Mouse (Mus musculus) embryonic facial prominence, embryonic 13.5 days (tissue): ENCODE measurements around the gene Nob1. TPM values are rescaled to one million over a fixed set of nuclear protein-coding genes. Genes with fewer than 3 reads are reported as not detected.

Source experiments
- ATAC-seq: fragments of 200-750 bp; cut with Nextera tagmentation; 2 replicates; pipeline ENCODE4 v1.8.0; 2017; ENCODE audit warnings: low read depth; ENCODE audit not compliant: insufficient number of reproducible peaks, insufficient read depth, low FRiP score, low TSS enrichment
- H3K27ac ChIP-seq: fragments of 300-500 bp; sonication (generic); 2 replicates; pipeline ENCODE4 v1.5.1; 2015; ENCODE audit warnings: moderate library complexity, mild to moderate bottlenecking, inconsistent platforms
- H3K27me3 ChIP-seq: fragments of 300-500 bp; sonication (generic); 2 replicates; pipeline ENCODE4 v1.6.1; 2015; ENCODE audit warnings: mild to moderate bottlenecking, inconsistent platforms
- H3K36me3 ChIP-seq: fragments of 300-500 bp; sonication (generic); 2 replicates; pipeline ENCODE4 v1.6.1; 2015; ENCODE audit warnings: mild to moderate bottlenecking, inconsistent platforms
- H3K4me1 ChIP-seq: fragments of 300-500 bp; sonication (generic); 2 replicates; pipeline ENCODE4 v1.6.1; 2015; ENCODE audit warnings: inconsistent platforms
- H3K4me2 ChIP-seq: fragments of 300-500 bp; sonication (generic); 2 replicates; pipeline ENCODE4 v1.6.1; 2015; ENCODE audit warnings: moderate library complexity, mild to moderate bottlenecking, inconsistent platforms
- H3K4me3 ChIP-seq: fragments of 300-500 bp; sonication (generic); 2 replicates; pipeline ENCODE4 v1.5.1; 2015; ENCODE audit warnings: mild to moderate bottlenecking, inconsistent platforms
- H3K9ac ChIP-seq: fragments of 300-500 bp; sonication (generic); 2 replicates; pipeline ENCODE4 v1.6.1; 2015; ENCODE audit warnings: mild to moderate bottlenecking, inconsistent platforms
- H3K9me3 ChIP-seq: fragments of 300-500 bp; sonication (generic); 2 replicates; pipeline ENCODE4 v1.6.1; 2016; ENCODE audit warnings: inconsistent platforms
- WGBS: fragments of 180-500 bp; shearing (Covaris S2); methylation state at CpG from one replicate; pipeline ENCODE4 v1.1.7; 2015; ENCODE audit warnings: mixed read lengths; 5-methylcytosine and 5-hydroxymethylcytosine counted together
- polyA plus RNA-seq: library from polyadenylated mRNA; unstranded; fragments of >200 nt; fragmentation: Nextera tagmentation; extraction: Ambion mirVana; gene quantifications from 2 replicates; pipeline ENCODE4 v1.2.1, GENCODE M21; 2015

Gene Nob1
- polyA plus RNA-seq: 96.8 and 106 TPM in 2 replicates

GRCm38 (mm10) chr8:107424597-107425229 lies at the start of gene Nob1:
TSS of gene Nob1 (minus strand) at chr8:107425051.
- H3K9me3 ChIP-seq: no peaks in the 10 kb centered on the region
- WGBS: under 1% methylated on average over 50 of the region's 50 CpGs
- no peaks in the 10 kb centered on the region for H3K27me3 ChIP-seq
- peak within 1 kb of the TSS; percentile 73; the same call in 1 of the 2 replicates for H3K27ac ChIP-seq
- peak within 1 kb of the TSS; percentile 82 for H3K4me2 ChIP-seq
- peak within 1 kb of the TSS; percentile 91 for H3K9ac ChIP-seq
- H3K36me3 ChIP-seq: peaks cover 35% of the 10 kb centered on the region
- peaks cover 28% of the 10 kb centered on the region for H3K4me1 ChIP-seq
- peak within 1 kb of the TSS; percentile 83 for H3K4me3 ChIP-seq
- peak; percentile 96 for ATAC-seq

GRCm38 (mm10) chr8:107473369-107473768 lies 48.5 kb upstream of the Nob1 start:
- Histone ChIP-seq H3K27me3 (no peaks in the 10 kb centered on the region), H3K9me3 (no peaks in the 10 kb centered on the region), H3K4me1 (peaks cover 56% of the 10 kb centered on the region), H3K27ac (peak overlapping the region; percentile 87), H3K4me2 (no peak overlapping the region), H3K9ac (no peak overlapping the region), H3K4me3 (no peak overlapping the region), H3K36me3 (0 out of 2 replicates have a peak, but pooled peaks cover 3% of the 10 kb centered on the region)
- 88% methylated on average over 4 of the region's 4 CpGs for WGBS
- no peak for ATAC-seq

GRCm38 (mm10) chr8:107472403-107473100 lies 47.7 kb upstream of the Nob1 start:
- no peak overlapping the region for H3K4me3 ChIP-seq
- H3K36me3 ChIP-seq: 0 out of 2 replicates have a peak, but pooled peaks cover 4% of the 10 kb centered on the region
- peaks cover 64% of the 10 kb centered on the region for H3K4me1 ChIP-seq
- H3K9me3 ChIP-seq: no peaks in the 10 kb centered on the region
- WGBS: 53% methylated on average over 10 of the region's 10 CpGs
- H3K4me2 ChIP-seq: no peak overlapping the region
- H3K27ac ChIP-seq: peak overlapping the region; percentile 87
- no peaks in the 10 kb centered on the region for H3K27me3 ChIP-seq
- peak; percentile 50; the same call in 1 of the 2 replicates for ATAC-seq
- H3K9ac ChIP-seq: no peak overlapping the region

- Histone ChIP-seq H3K27ac (peak overlapping the region; percentile 96), H3K4me1 (peaks cover 61% of the 10 kb centered on the region), H3K36me3 (0 out of 2 replicates have a peak, but pooled peaks cover 3% of the 10 kb centered on the region), H3K27me3 (no peaks in the 10 kb centered on the region), H3K4me3 (no peak overlapping the region), H3K4me2 (no peak overlapping the region), H3K9ac (no peak overlapping the region), H3K9me3 (no peaks in the 10 kb centered on the region)
- WGBS: 74% methylated on average over 5 of the region's 5 CpGs
- no peak for ATAC-seq
Measured at GRCm38 (mm10) chr8:107470302-107470701, 45.5 kb upstream of the Nob1 start.

- H3K4me1 ChIP-seq: peaks cover 56% of the 10 kb centered on the region
- 0 out of 2 replicates have a peak, but pooled peaks cover 3% of the 10 kb centered on the region for H3K36me3 ChIP-seq
- 0 out of 2 replicates have a peak overlapping the region, but pooled peaks have one; percentile 27 for H3K9ac ChIP-seq
- peak; percentile 73 for ATAC-seq
- no peak overlapping the region for H3K4me3 ChIP-seq
- no peaks in the 10 kb centered on the region for H3K27me3 ChIP-seq
- H3K4me2 ChIP-seq: no peak overlapping the region; the same call in 1 of the 2 replicates
- 20% methylated on average over 8 of the region's 8 CpGs for WGBS
- peak overlapping the region; percentile 96 for H3K27ac ChIP-seq
- no peaks in the 10 kb centered on the region for H3K9me3 ChIP-seq
Measured at GRCm38 (mm10) chr8:107468811-107469302, 44.0 kb upstream of the Nob1 start.

GRCm38 (mm10) chr8:107466642-107467041 lies 41.8 kb upstream of the Nob1 start:
- peaks cover 38% of the 10 kb centered on the region for H3K4me1 ChIP-seq
- H3K27me3 ChIP-seq: no peaks in the 10 kb centered on the region
- no peaks in the 10 kb centered on the region for H3K9me3 ChIP-seq
- 86% methylated on average over 5 of the region's 5 CpGs for WGBS
- peak overlapping the region; percentile 53; the same call in 1 of the 2 replicates for H3K27ac ChIP-seq
- H3K4me3 ChIP-seq: no peak overlapping the region
- H3K9ac ChIP-seq: no peak overlapping the region
- peaks cover 13% of the 10 kb centered on the region for H3K36me3 ChIP-seq
- no peak overlapping the region for H3K4me2 ChIP-seq
- no peak for ATAC-seq

GRCm38 (mm10) chr8:107465332-107465990 lies 40.6 kb upstream of the Nob1 start:
- no peak overlapping the region for H3K4me2 ChIP-seq
- no peak for ATAC-seq
- no peak overlapping the region for H3K4me3 ChIP-seq
- no peak overlapping the region for H3K9ac ChIP-seq
- H3K9me3 ChIP-seq: no peaks in the 10 kb centered on the region
- 52% methylated on average over 3 of the region's 3 CpGs for WGBS
- peaks cover 36% of the 10 kb centered on the region for H3K4me1 ChIP-seq
- peaks cover 24% of the 10 kb centered on the region for H3K36me3 ChIP-seq
- peak overlapping the region; percentile 78 for H3K27ac ChIP-seq
- no peaks in the 10 kb centered on the region for H3K27me3 ChIP-seq

- Histone ChIP-seq H3K9ac (no peak overlapping the region), H3K4me1 (peaks cover 8% of the 10 kb centered on the region; the same call in 1 of the 2 replicates), H3K4me2 (no peak overlapping the region), H3K27me3 (no peaks in the 10 kb centered on the region), H3K27ac (no peak overlapping the region), H3K4me3 (no peak overlapping the region), H3K36me3 (peaks cover 45% of the 10 kb centered on the region), H3K9me3 (no peaks in the 10 kb centered on the region)
- no peak for ATAC-seq
- 91% methylated on average over 5 of the region's 5 CpGs for WGBS
Measured at GRCm38 (mm10) chr8:107462423-107462822, 37.6 kb upstream of the Nob1 start.

GRCm38 (mm10) chr8:107458281-107458680 lies 33.4 kb upstream of the Nob1 start:
- peak overlapping the region; percentile 55 for H3K27ac ChIP-seq
- H3K4me1 ChIP-seq: no peaks in the 10 kb centered on the region
- peaks cover 48% of the 10 kb centered on the region for H3K36me3 ChIP-seq
- 34% methylated on average over 6 of the region's 6 CpGs for whole genome bisulfite sequencing
- H3K27me3 ChIP-seq: no peaks in the 10 kb centered on the region
- H3K9me3 ChIP-seq: no peaks in the 10 kb centered on the region
- no peak overlapping the region for H3K4me3 ChIP-seq
- H3K9ac ChIP-seq: no peak overlapping the region
- no peak; the same call in 1 of the 2 replicates for ATAC-seq
- H3K4me2 ChIP-seq: no peak overlapping the region

GRCm38 (mm10) chr8:107457725-107458124 lies 32.9 kb upstream of the Nob1 start:
- Histone ChIP-seq H3K4me3 (no peak overlapping the region), H3K27ac (peak overlapping the region; percentile 55), H3K9me3 (no peaks in the 10 kb centered on the region), H3K9ac (no peak overlapping the region), H3K4me2 (no peak overlapping the region), H3K36me3 (peaks cover 48% of the 10 kb centered on the region), H3K4me1 (no peaks in the 10 kb centered on the region), H3K27me3 (no peaks in the 10 kb centered on the region)
- WGBS: 55% methylated on average over 4 of the region's 4 CpGs
- no peak for ATAC-seq

- H3K9me3 ChIP-seq: no peaks in the 10 kb centered on the region
- peak overlapping the region; percentile 41 for H3K27ac ChIP-seq
Measured at GRCm38 (mm10) chr8:107455268-107455667, 30.4 kb upstream of the Nob1 start.

More at GRCm38 (mm10) chr8:107455268-107455667, 30.4 kb upstream of the Nob1 start:
- Histone ChIP-seq H3K4me3 (no peak overlapping the region), H3K4me2 (no peak overlapping the region), H3K27me3 (no peaks in the 10 kb centered on the region), H3K9ac (no peak overlapping the region; the same call in 1 of the 2 replicates), H3K36me3 (peaks cover 32% of the 10 kb centered on the region), H3K4me1 (peaks cover 3% of the 10 kb centered on the region; the same call in 1 of the 2 replicates)
- 12% methylated on average over 3 of the region's 3 CpGs for whole genome bisulfite sequencing
- ATAC-seq: no peak
